Mouse (Mus musculus) skeletal muscle tissue, adult 2 months (tissue): ENCODE measurements around the gene Adamts18.
"Not testable (repeated sequence)": the region's sequence is repeated elsewhere in the genome, so short reads cannot be mapped to it uniquely, and the experiment has no call there.

Experiments
- DNase-seq: peaks from one replicate; pipeline ENCODE4 v3.0.0-alpha.2; 2012; ENCODE audit warnings: low read depth, low spot score

The Adamts18 gene

GRCm38 (mm10) chr8:113838211-113838610, 10.3 kb downstream of the Adamts18 start:
- no peak for DNase-seq

GRCm38 (mm10) chr8:113837570-113837915, 11.0 kb downstream of the Adamts18 start:
- DNase-seq, result no peak

- DNase-seq, result no peak
These were observed 11.5 kb downstream of the Adamts18 start for GRCm38 (mm10) chr8:113836892-113837569.

DNA sequence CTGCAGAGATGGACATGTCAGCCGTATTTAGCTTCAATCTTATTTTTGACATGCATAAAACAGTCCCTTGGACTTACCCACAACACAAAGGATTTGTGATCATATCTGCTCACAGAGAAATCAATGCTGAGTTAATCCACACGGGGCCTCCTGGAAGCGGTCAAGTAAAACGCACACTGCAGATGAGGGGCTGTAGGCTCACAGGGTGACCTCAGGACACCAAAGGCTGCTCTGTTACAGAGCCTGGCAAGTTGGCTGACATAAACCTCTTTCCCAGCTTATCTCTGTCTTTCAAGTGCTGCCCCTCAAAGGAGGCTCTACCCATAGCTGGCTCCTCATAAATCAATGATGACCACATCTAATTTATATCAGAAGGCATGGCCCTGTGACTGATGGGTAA, 14.9 kb downstream of the Adamts18 start:
- no peak for DNase-seq

DNA sequence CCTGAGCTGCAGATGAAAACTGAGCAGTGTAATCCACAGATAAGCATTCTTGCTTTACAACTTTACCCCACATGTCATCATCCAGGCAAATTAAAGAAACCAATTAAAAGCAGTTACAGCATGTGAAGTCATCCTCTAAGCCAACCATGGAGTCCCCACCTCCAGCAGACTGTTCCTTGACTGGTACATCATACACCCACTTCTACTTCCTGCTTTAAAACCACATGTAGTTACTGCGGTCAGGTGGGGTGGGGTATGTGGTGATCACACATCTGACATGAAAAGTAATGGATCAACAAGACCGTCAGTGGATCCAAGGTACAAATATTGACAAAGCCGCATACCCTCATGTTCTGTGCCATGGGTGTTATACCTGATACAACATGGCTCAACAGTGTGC, 21.3 kb downstream of the Adamts18 start:
- DNase-seq, result no peak

DNA sequence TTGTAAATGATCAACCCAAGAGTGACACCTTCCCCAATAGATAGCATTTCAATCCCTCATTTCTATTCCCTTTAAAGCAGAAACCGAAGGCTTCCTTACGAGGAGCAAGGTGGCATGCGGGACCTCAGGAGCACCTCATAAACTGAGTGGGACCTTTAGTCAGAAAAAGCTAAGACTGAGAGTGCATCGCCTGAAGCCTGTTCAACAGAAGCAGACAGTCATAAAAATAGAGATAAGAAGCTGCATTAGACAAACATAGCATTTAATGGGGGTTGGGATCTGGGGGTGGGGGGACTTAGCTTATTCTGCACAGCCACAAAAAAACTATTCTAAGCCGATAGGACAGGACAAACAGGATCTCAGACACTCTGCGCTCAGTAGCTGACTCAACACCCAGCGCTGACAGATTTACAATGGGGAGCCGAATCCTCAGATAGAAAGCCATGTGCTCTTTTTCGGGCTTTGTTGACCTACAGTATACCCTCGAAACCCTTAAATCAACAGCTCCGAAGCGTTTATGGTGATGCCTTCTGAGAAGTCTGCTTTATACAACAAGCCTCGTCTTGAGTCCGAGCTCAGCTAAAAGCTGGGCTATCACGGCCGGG, 27.5 kb downstream of the Adamts18 start:
- no peak for DNase-seq

DNA sequence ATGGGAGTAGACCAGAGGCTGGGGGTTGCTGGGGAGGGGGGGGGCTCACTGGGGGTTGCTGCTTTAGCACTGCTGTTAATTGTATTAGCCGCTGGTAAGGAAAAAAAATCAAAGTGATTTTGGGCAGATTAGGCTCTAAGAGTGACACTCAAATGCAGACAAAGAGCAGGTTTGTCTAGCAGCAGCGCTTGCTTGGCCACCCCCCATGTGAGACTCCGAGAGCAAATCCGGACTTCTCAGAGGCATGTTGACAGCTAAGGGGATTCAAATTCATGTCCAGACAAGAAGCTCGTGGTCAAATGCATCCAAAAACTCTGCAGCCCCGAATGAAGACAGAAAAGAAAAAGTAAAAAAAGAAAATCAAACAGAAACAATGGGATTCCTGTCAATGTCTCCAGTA, 34.6 kb downstream of the Adamts18 start:
- DNase-seq, result no peak

DNA sequence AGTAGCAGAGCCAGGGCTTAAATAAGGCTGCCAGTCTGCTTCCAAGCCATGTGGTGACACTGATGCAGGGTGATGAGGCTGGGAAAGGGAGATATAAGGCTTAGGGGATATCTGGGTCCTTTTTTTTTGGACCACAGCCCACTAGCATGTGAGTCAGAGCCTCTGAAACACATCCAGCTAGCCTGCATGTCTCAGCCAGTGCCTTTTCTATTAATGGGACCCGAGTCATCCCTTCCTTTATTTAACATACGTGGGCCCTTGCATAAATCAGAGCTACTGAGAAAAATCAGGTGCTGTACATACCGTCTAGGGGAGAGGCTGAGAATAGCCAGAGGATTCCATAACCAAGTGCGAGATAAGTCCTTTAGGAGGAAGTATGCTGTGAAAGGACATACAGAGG, 37.0 kb downstream of the Adamts18 start:
- no peak for DNase-seq

DNA sequence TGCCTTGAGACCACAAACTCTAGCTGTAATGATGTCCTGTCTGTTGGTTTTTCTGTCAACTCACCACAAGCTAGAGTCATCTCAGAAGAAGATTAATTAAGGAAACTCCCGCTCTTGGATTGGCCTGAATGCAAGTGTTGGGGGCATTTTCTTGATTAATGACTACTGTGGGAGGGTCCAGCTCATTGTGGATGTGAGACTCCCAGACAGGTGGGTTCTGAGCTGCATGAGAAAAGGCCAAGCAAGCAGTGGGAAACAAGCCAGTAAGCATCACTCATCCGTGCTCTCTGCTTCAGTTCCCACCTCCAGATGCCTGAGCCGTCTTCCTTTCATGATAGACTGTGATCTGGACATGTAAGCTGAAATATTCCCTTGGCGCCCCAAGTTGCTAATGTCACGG, 38.6 kb downstream of the Adamts18 start:
- no peak for DNase-seq

GRCm38 (mm10) chr8:113803830-113804611, 44.5 kb downstream of the Adamts18 start:
- DNase-seq, result no peak

DNA sequence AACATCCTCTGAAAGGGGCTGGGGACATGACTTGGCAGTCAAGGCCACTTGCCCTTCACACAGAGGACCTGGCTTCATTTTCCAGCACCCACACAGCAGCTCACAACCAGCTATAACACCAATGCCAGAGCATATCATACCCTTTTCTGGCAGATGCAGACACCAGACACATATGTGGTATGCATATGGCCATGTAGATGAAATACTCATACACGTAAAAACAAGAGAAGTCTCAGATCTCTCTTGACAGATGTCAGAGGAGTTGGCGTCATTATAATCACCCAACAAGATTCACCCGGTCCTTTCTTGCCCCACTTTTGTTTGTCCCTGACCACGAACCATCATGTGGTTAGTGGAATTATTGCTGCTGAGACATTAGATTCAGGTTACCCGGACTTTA, 47.0 kb downstream of the Adamts18 start:
- DNase-seq, result no peak

GRCm38 (mm10) chr8:113800556-113800955, 48.0 kb downstream of the Adamts18 start:
- DNase-seq, result not testable (repeated sequence)

DNA sequence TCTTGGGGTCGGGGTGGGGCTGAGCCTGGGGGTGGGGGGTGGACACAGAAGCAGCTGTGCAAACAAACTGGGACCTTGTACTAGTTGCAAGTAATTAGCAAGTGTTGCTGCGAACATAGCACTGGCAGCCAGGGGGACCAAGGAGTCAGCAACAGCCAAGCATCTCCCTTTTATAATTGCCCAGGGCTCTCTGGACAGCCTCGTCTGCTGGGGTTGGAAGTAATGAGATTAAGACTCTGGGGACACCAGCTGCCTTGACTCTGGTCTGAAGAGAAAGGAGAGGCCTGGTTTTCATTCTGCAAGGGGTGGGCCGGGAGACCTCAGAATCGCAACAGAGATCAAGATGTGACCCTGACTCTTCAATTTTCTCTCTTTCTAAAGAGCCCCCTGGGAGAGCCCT, 49.0 kb downstream of the Adamts18 start:
- DNase-seq, result no peak

DNA sequence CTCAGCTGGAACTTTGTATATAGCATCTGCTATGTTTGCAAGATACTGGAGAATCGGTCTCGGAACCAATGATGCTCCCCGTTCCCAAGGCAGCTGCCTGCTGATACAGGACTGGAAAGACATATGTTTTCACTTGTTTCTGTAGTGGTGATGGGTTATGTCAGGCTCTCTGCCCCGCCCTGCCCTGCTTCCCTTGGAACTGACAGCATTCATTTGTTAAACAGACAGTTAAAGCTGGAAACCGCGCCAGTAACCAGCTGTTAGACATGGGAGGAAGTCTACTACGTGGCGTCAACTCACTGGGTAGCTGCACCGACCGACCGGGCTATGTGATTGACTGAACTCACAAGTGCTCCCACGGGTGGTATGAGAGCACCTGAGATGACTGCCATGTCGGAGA, 56.7 kb downstream of the Adamts18 start:
- no peak for DNase-seq

GRCm38 (mm10) chr8:113791061-113791460, 57.5 kb downstream of the Adamts18 start:
- DNase-seq, result no peak

DNA sequence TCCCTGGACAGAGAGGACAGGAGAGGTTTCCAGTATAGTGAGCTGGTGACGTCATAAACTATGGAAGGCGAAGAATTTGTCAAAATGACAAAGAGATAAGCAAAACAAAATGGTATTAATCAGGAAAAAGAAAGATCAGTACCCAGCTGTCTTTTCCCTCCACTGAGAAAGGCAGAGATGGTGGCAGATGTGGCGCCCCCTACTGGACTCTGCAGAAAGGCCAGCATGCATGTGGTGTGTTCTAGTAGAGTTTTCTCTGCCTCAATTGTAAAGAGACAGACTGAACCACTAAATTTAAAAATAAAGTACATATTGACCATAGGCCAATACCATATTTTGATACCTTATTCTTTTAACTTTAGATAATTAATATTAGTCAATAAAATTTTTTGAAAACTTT, 64.8 kb downstream of the Adamts18 start:
- no peak for DNase-seq

DNA sequence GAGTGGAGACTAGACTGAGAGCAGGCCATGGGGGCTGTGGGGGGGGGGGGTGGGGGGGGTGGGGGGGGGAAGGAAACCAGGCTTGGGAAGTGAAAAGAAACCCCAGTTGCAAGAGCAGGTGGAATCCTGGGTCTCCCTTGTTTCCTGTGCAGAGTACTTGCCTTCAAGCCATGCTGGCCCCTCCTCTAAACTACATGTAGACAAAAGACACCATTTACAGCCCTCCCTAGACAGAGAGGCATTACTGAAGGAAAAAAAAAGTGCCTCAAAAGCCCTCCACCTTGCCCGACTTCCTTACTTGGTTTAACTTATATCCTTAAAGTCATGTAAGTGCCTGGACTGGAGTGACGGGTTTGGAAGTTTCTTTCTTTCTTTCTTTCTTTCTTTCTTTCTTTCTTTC, 67.0 kb downstream of the Adamts18 start:
- DNase-seq, result no peak

DNA sequence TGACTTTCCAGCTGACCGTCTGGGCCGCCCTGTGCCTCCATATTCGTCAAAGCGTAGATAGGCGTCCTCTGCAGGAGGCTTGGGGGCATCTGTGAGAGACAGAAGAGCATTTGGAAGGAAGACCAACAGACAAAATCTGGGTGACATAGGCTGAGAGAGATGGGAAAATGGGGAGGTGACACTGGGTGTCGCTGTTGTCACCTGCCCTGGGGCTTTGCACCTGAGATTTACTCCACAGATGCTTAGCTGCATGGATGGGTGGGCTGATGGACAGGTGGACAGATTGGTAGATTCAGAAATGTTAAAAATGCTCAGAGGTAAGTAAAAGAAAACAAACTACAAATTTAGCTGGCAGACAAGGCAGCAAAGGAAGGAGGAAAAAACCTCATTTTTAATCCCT, 73.2 kb downstream of the Adamts18 start:
- no peak for DNase-seq

DNA sequence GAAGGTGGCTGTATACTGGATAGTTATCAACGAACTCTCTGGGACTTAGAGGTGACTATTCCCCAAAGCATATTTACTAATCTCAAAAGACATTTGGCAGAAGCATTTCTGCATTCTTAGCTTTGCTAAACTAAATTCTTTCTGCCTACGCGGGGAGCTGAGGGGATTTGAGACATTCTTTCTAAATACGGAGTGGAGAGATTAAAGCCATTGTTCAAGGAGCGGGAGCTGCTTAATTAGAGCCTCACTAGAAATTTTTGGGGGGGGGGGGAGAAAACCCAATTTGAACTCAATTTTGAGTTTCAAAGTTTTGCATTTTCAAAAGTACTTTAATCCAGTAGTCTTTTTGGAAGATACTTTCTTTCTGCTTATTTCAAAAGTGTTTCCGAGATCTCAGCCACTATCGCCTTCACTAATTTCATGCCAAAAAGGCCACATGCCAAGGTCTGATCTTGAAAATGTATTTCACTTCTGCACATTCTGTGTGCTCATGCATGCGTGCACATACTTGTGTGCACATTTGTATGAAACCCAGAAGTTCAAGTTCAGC, 79.6 kb downstream of the Adamts18 start:
- no peak for DNase-seq

DNA sequence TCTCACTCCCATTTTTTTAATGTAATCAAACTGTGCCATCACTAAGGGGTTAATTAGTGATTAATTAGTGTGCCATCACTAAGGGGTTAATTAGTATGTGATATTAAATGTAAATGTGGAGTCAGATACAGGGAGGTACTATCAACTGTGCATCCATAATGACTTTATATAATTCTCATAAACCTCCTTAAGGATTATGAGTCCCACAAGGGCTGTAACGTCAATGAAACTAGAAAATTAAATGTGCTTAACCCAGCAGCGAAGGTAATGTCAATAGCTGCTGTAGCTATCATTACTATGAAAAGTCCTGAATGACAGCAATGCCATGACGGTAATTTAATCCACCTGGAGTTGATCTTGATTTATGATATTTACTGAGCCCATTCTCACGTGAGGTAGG, 83.4 kb downstream of the Adamts18 start:
- no peak for DNase-seq

- DNase-seq, result no peak
These were observed 84.8 kb downstream of the Adamts18 start for GRCm38 (mm10) chr8:113763592-113764355.

DNA sequence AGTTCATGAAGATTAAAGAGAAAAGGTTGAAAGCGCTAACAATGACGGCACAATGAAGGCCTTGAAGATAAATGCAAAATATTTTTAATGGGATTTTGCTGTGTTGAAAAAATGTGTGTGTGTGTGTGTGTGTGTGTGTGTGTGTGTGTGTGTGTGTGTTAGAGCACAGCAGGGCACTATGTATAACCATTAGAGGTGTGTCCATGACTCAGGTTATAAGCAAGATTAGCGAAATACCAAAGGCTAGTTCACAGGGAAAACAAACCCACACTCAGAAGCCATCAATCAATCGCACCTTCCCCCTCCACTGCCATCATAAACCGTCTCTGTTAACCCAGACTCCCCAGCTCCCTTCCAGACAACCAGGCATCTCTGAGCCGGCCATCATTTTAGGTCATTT, 86.4 kb downstream of the Adamts18 start:
- DNase-seq, result no peak
